Mouse (Mus musculus) bone marrow, adult 2 months (tissue): ENCODE measurements around the gene Zbtb18.

Source experiments
- CTCF ChIP-seq: fragments of 200-500 bp; IDR thresholded peaks from 2 replicates; pipeline ENCODE4 v1.5.1; 2011; ENCODE audit warnings: low read length, control low read depth; ENCODE audit not compliant: control insufficient read depth, insufficient read depth
- POLR2A ChIP-seq: fragments of 200-500 bp; IDR thresholded peaks from 2 replicates; pipeline ENCODE4 v1.6.1; 2011; ENCODE audit warnings: low read depth, mild to moderate bottlenecking, control low read depth, low read length, borderline replicate concordance; ENCODE audit not compliant: control insufficient read depth

DNA sequence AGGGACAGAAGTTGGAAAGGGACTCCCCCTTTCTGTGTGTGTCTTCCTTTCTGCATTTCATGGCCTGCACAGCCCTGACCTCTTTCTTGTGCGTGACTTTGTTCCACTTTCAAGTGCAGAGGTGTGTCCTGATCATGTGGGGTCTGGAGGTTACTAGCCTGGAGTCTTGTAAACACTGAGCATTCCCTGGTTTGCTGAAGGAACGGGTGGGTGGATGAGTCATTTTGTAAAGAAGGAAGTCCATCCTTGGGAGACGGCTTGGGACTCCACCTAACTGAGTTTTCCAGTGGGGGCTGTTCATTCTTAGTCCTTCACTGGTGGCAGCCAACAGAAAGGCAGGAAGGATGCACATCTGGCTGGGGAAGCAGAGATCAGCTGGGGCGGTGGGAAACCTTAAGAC lies 27.9 kb downstream of the Zbtb18 start:
- no peak for TF ChIP-seq CTCF
- TF ChIP-seq POLR2A = no peak
